Mouse (Mus musculus) lung, postnatal 4 days (tissue): ENCODE data around the gene Prrc2a.
"Not testable (repeated sequence)": the region's sequence is repeated elsewhere in the genome, so short reads cannot be mapped to it uniquely, and the experiment has no call there.

ENCODE experiments used
- DNase-seq, 2 experiments: peaks; one replicate each; pipeline ENCODE4 v3.0.0; 2021

Prrc2a gene

DNA sequence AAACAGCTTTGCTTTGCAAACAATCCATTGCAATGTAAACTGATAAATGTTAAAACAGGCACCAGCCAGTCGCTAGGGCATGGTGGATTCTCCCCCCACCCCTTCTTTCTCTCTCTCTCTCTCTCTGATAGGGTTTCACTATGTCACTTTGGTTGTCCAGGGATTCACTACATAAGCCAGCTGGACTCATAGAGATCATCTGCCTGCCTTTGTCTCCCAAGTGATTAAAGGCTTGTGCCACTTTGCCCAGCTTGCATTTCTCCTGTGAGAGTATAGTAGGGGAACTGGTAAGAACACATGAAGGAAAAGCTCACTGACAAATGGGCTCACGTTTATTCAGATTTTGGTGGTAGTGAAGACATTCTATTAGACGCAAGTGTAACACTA is 32.5 kb downstream of the Prrc2a start:
- no peak for DNase-seq

DNA sequence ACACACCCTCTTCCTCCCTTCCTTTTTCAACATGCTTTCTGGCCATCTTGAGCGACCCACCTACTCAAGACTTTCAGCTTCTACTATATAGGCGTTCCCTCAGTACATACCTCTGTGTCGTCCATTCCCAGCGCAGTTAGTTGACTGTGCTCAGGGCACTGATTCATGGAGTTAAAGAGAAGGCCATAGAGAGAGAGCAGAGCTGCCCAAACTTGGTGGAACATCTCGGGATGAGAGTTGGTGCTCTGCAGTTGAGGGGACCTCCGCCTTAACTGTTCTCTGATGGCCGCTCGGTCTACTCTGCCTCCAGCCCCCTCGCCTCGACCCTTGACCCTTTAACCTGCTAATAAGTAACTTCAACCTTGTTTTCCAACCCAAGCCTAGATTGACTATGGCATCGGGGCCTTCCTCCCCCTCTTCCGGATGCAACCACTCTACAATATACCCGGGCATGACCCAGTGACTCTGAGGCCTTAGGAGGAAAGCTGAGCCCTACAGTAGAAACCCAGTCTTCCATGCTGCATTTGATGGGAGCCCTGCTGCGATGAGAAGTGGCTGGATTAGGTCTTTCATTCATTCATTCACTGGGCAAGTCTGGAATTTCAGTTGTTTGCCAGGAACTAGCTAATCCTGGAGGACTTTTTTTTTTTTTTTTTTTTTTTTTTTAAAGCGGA is 33.1 kb downstream of the Prrc2a start, which contains the start of gene Apom:
Gene Apom, minus strand, starts transcription at position 551 of the 674 bp plus-strand sequence.
- no peak for DNase-seq

DNA sequence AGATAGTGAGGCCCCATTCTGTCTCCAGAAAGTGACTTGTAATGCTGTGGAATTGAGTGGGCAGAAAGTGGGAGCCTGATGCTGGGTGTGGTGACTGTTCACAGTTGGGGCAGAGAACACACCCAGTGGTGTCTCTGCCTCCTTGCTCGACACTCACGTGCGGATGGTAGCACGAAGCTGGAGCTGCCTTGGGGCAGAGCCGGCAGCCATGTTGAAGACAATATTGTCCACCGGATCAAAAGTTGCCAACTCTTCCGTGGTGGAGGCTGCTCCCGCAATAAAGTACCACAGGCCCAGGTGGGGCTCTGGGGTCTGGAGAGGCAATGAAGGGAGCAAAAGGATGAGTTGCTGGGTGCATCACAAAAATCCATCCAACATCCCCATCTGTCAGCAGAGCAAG is 33.7 kb downstream of the Prrc2a start:
- no peak for DNase-seq

DNA sequence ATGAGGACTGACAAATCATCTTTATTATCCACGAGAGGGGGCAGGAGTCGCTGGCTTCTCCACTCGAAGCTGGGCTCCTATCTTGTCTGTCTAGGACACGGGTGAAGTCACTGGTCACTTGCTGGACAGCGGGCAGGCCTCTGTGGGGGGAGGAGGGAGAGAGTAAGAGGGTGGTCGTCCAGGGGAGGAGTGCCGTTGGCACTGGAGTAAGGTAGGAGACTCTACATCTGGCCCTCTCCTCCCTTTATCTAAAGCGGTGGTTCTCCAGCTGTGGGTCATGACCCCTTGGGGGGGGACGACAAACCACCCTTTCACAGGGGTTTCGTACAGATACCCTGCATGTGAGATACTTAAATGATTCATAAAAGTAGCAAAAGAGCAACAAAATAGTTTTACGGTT is 35.7 kb downstream of the Prrc2a start:
- no peak for DNase-seq

DNA sequence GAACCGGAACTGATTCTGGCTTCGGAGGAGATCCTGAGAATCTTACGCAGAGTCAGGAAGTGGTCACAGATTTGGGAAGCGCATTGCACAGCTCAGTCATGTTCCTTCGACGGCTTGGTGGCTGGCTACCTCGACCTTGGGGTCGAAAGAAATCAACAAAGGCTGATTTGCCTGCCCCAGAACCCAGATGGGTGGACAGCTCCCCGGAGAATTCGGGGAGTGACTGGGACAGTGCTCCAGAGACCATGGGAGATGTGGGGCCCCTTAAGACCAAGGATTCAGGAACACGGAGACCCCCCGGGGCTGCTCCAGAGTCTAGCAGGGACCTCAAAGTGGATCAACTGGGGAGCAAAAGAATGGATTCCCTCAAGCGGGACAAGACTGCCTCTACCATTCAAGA is 37.7 kb downstream of the Prrc2a start:
- no peak for DNase-seq

DNA sequence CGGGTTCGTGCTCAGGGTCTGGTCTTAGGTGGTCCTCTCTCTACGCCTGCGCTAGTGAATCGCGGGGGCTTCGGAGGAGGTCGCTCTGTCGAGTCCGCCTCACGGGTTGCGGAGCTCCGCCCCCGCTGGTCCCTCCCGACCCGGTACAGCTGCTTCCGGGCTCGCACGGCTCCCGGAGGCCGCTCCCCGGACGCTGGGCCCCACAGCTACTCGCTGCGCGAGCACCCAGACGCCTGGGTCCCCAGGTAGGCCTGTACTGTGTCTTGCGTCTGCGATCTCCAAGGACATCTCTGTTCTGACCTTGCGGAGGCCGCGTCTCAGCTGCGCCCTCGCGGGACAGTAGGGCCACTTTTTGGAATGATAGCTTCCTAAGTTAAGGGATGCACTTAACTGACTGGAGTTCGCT is 38.5 kb downstream of the Prrc2a start, which contains the start of gene D17H6S53E:
Gene D17H6S53E, plus strand, starts transcription at position 168 of the 406 bp plus-strand sequence.
- peak; percentile 85 to 88 for DNase-seq

DNA sequence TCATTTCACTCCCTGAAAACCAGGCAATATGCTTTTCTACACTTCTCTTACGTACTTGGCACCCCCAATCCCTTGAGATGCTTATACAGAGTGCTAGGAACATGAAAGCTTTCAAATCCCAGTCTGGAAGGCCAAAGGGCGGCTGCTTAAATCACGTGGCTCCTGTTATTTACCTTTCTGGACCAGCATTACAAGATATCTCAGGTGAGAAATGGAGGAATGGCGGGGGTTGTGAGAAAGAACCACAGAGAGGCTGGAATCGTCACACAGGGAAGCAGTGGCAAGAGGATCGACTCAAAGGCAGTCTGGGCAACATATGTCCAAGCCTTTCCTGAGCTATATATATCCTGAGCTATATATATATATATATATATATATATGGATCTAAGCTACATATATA is 39.1 kb downstream of the Prrc2a start:
- no peak for DNase-seq

DNA sequence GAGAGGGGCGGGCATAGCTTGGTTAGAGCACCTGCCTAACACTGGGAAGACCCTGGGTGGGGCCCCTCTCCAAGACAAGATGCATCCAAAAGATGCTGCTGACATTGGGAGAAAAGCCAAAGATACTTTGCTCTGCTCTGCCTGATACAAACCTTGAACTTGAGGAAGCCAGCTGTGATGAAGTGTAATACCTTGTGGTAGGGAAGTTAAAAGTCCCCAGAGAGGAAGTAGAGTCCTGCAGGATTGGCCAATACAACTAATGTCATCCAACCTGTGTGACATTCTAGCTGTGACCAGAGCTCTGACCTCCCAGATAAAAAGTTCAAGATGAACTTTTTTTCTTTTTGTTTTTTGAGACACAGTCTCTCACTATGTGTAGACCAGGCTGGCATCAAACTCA is 39.6 kb downstream of the Prrc2a start:
- DNase-seq: no peak

DNA sequence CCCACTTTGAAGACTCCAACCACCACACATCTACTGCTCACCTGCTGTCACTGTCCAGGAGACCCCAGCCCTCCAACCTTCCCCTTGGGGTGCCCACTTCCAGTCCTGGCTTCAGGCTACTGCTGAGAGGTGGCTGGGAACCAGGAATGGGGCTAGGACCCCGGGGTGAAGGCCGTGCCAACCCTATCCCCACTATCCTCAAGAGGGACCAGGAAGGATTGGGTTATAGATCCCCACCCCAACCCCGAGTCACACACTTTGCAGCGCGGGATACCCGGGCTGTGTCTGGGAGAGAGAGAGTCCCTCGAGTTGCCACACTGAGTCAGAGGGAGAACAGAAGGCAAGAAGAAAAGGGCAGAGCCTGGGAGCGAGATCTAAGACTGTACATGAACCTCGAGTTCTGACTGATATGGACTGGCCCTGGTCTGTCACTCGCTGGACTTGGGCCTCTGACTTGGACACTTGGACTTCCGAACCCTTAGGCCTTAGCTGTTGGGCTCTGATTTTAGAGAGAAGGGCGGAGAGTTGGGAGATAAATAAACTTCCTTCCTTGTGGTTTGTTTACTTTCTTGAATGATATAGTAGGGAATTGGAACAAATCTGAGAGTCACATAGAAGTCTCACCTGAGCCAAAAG is 40.3 kb downstream of the Prrc2a start:
- DNase-seq: not testable (repeated sequence)

DNA sequence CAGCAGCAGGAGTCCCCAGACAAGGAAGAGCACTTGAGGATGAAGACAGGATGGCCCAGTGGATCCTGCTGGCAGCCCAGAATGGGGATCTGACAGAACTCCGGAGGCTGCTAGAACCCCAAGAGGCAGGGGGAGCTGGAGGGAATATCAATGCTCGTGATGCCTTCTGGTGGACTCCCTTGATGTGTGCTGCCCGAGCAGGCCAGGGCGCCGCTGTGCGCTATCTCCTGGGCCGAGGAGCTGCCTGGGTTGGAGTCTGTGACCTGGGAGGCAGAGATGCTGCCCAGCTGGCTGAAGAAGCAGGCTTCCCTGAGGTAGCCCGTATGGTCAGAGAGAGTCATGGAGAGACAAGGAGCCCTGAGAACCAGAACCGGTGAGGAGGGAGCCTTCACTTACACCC is 41.4 kb downstream of the Prrc2a start:
- not testable (repeated sequence) for DNase-seq

DNA sequence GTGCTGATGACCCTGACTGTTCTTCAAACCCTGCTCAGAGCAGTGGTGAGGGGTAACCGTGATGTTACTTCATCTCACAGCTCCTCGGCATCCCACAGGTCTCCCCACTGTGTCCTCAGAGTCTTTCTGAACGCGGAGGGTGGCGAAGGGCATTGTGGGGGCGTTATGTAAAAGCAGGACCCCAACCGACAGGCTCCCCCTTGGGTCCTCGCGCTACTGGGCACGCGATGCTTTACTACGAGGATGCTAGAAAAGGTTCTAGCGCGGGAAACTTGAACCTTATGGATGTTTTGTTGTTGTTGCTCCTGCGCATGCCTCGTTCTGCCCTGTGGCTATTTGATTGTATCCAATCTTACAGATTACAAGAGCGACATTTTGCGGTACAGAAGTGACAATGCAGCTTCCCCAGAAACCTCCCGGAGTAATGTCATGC is 42.8 kb downstream of the Prrc2a start, which contains the start of gene Csnk2b:
Gene Csnk2b, minus strand, starts transcription at position 183 of the 433 bp plus-strand sequence.
- peak; percentile 63 to 65 for DNase-seq

DNA sequence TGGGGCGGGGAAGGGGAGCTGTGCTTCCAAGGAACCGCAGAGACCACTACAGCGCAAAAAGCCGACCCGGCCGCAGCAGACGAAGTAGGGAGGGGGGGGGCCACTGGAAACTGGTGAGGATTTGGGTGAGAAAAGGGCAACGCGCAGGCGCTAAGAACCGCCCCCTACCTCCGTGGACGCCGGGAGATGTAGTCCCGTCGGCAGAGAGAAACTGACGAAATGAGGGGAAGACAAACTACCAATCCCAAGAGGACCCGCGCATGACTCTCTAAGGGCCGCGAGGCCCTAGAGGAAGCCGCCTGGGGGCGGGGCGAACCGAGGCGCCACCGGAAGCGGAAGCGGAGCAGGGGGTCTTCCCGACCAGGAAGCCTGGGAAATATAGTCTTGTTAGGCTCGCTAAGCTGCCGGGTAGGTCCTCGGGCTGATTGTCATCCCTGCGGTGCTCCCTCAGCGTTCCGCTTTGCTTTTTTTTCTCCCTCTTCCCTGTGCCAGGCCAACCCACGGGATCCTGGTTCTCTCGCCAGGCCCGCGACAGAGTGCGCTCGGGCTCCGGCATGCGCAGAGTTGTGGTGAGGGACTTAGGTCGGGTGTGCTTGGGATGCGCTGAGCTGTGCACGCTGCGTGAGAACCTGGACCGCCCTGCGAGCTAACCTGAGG is 43.4 kb downstream of the Prrc2a start, which contains the start of gene Gpank1:
Gene Gpank1, plus strand, starts transcription at position 313 of the 657 bp plus-strand sequence.
- DNase-seq: peak; percentile 97 to 99

DNA sequence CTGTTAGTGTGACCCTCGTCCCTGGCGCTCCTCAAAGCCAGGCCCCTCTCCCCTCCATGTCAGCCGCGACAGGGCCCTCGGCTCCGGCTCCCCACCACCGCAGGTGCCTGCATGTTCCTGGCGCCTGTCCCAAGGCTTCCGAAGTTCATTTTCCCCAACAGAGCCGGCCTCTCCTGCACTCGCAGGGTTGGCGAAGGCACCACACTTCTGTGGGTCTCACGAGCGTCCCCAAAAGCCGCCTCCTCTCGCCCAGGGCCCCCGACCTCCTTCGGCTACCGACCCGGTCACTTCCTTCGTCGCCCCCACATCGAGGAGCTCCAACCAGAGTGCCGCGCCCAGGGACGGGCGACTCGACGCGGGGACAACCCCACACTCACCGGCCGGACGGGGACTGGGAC is 44.0 kb downstream of the Prrc2a start:
- no peak for DNase-seq

DNA sequence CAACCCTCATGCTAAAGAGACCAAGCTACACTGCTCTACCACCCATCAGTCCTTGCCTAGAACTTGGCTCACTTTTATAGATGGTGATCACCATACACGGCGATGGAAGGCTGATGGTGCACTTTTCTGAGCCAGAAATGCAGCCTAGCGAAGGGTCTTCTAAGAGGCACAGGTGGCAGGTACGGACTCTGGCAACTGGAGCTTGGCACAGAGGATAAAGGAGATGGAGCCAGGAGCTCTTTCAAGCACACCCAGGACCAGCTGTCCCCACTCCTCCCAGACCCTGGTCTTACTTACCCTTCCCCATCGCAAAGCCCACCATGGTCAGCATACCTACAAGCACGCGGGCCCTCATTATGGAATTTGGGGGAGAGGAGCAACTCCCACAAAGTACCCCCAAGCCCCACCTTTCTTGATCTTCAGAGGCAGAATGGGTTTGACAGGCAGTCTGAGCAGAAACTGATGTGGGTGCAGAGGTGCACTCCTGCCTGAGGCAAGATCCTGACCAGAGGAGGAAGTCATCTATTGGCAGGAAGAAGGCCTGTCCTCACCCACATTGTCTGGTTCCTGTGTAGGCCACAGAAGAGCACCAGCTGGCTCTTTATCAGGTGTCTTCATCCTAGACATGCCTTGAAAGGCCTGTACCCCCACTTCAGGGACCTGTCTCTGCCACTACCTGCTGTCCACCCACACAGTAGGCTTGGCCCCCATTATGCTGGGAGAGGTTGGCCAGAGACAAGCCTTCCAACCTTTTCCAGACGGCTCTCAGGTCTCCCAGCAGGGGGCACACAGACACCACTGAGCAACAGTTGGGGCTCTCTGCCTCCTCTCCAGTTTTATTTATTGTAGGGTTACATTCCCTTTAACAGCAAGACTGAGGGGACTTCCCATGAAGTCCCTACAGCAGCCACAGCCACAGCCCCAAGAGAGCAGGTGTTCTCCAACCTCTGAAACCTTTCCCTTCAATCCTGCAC is 49.4 kb downstream of the Prrc2a start, which contains the start of gene Ly6g5b:
Gene Ly6g5b, minus strand, starts transcription at position 383 of the 974 bp plus-strand sequence.
- peak; percentile 50 to 51 for DNase-seq

DNA sequence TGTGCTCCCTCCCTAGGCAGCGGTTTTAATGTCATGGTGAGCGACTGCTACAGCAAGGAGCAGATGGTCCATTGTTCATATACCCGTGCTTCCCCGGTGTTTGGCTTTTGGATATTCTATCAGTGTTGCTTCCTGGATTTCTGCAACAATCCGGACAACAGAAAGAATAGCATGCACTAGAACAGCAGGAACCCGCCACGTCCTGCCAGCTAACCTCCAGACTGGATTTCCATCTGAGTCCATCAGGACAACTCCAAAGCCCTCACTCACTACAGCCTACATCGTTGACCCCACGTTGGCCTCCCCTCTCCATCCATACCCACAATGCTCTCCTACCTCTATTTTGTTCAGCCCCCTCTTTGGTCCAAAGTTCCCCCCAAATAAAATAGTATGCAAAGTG is 52.9 kb downstream of the Prrc2a start:
- no peak for DNase-seq

DNA sequence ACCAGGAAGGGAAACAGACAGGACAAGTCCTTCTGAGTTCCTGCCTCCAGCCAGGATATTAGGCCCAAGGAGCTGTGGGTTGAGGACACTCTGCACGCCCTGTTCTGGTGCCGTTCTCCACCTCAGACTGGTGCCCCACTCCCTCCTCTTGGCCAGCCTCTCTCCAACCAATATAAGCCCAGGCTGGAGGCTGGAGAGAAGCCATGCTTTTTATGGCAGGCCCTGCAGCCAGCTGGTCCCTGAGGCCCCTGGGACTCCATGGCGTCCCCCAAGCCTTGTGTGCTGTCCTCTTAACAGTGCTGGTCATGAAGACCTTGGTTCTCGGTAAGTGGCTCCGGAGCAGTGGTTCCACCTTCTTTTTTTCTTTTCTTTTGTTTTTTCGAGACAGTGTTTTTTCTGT is 56.6 kb downstream of the Prrc2a start, which contains the start of gene Ly6g5c:
Gene Ly6g5c, plus strand, starts transcription at position 183 of the 400 bp plus-strand sequence.
- no peak for DNase-seq

DNA sequence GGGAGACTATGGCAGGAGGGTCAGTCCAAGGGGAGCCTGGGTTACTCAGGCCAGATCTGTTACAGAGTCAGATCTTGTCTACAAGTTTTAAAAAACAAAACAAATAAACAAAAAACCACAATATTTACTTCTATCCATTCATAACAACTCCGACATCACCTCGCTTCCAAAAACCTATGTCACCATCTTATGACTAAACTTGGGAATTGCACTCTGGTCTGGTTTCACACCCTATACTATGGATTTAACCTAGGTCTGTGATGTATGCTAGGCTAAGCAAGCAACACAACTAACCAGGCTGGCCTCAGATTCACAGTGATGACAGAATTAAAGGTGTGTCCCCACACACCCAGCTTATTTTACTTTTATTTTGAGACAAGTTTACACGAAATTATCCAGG is 58.2 kb downstream of the Prrc2a start:
- no peak for DNase-seq

DNA sequence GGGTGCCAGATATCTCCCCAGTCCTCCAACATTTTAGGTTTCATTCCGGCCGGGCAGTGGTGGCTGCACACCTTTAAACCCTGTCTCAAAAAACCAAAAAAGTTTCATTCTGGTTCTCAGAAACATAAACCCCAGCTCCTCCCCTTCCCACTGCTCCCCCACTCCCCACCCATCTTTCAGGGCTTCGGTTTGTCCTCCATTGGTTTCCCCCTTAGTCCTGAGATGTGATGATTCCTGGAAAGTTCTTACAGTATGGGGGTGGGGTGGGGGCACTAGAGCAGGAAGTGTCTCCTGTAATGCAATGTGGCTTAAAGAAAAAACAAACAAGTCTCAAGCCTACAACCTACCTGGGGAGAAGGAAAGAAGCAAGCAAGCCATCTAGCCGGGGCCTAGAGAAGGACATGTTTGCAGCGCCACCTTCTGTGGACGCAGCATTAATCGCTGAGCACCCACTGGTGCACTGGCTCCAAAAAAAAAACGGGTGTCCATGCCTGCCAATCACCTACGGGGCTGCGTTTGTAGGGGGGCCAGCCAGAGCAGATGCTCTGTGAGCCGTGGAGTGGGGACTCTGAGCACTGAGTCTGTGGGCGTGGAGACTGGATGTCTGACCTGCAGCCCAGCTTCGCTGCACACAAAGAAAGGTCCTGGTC is 58.8 kb downstream of the Prrc2a start:
- peak; percentile 50 to 52 for DNase-seq

DNA sequence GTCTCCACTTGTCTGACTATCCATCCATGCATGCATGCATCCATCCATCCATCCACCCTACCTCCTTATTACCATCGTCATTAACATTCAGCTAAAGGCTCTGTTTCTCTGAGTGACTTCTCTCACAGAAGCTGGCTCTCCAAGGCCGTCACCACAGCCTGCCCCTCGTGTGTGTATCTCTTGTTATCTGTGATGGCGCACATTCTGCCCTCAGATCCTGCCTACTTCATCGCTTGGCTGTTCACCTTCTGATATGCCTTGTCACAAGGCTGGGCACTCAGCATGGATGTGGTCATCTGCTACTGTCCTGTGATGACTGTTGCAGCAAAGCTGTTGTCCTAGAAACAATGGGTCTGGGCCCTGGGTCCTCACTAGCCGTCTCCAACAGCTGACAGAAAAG is 59.9 kb downstream of the Prrc2a start:
- no peak for DNase-seq

DNA sequence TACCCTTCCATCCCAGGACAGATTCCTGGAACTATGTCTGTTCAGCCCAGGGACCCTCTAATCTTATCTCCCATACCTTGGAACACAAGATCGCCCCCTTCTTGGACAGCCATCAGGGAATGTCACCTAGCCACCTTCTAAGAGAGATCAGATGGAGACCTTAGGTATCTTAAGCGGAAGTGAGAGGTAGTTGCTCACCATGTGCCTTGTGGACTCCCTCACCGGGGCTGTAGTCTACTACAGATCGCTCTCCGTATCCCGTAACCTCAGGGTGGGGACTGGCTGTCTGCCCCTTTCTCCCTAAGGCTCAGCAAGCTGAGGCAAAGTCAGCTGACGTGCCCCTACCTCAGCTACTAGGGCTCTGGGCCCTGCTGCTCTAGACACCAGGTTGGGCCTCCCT is 60.6 kb downstream of the Prrc2a start:
- DNase-seq: no peak

DNA sequence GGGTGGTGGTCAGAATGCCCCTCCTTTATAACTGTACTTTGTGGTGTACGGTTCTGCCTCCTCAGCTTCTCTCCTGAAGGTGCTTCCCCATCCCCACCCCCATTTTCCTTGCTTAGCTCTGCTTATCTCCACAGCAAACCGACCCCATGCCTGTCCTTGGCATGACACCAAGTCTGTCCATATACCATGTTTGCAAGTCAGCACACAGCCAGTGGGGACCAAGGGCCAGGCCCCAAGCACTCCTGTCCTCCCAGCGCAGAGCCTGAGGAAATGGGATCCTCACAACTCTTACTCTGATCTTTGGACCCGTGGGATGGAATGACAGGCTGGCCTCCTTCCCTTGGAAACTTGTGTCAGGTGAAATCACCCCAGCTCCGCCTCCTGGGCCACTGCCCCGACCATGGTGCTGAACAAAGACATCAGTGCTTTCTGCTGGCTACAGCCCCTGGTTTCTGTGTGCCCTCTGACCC is 61.4 kb downstream of the Prrc2a start:
- no peak for DNase-seq

DNA sequence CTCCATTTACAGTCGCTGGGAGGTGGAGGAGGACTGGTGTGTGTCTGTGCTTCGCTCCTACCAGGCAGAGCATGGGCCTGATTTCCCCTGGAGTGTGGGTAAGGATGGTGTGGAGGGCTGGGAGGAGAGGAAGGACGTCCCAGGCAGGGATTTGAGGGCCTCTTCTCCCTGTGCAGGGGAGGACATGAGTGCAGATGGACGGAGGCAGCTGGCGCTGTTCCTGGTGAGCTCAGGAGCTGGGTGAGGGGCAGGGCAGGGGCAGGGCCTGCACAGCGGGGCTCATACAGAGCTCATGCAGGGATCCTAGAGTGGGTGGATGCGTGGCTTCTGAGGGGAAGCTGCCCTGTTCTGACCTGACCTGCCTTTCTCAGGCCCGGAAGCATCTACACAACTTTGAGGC is 62.4 kb downstream of the Prrc2a start:
- DNase-seq: no peak
